Mouse (Mus musculus) ovary, postnatal 14 days (tissue): ENCODE measurements at regions not wholly inside any gene's neighbourhood (a gene's known extent, or its start where the extent isn't known, plus 50 kb on each side); places are given as distances from the start of the nearest gene placed in this dataset.
"Not testable (repeated sequence)": the region's sequence is repeated elsewhere in the genome, so short reads cannot be mapped to it uniquely, and the experiment has no call there.

Source experiments
- DNase-seq: peaks from one replicate; pipeline ENCODE4 v3.0.0; 2022; ENCODE audit warnings: low spot score

DNA sequence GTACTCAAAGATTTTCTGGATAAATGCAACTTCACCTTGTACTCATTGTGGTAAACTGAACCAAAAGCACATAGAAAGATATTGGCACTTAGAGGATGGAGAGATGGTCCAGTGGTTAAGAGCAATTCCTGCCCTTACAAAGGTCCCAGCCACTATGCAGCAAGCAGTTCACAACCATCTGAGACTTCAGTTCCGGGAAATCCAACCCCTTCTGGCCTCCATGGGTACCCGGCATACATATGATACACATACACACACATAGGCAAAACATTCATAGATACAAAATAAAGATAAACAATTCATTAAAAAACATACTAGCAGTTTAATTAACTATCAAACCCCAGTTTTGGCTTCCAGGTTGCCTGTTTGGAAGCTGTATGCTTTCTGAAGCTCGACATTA, 189.5 kb upstream of the Tmem45b start:
- DNase-seq = no peak

- no peak for DNase-seq
Observed at GRCm38 (mm10) chr9:31650362-31651130, 186.3 kb upstream of the Tmem45b start.

DNA sequence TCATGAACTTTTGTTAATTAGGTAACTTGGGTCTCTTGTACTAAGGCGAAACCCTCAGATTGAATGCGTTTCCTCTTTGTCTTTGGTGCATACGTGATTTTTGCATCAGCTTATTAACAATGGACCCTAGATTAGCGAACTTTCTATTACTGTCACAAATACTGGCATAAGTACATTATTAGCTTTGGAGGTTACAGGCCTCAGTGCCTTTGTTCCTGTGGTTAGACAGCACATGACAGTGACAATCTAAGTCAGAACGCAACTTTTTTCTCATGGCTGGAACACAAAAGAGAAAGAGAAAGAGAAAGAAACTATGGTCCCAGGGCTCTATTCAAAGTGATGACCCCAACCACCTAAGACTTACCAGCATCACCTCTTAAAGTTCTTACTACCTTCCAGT, 184.8 kb upstream of the Tmem45b start:
- no peak for DNase-seq

GRCm38 (mm10) chr9:31648551-31648950, 184.3 kb upstream of the Tmem45b start:
- DNase-seq = no peak

GRCm38 (mm10) chr9:31645114-31645513, 180.9 kb upstream of the Tmem45b start:
- no peak for DNase-seq

DNA sequence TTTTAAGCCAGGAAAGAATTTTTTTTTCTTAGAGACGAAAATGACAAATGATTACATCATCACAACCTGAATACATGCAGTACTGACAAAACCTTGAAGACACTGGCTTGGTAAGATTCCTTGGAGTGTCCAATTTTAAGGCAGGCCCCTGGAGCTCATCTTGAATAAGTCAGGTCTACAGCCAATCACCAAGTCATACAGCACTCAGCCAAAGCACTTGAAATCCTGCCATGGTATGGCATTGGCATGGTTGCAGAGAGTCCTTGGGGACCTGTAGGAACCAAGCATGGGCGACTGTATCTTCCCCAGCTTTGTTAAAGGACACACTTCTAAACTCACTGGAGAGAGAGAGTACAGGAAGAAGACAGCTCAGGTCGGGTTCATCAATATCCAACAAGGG, 179.8 kb upstream of the Tmem45b start:
- DNase-seq = no peak

GRCm38 (mm10) chr9:31642169-31642568, 177.9 kb upstream of the Tmem45b start:
- DNase-seq = no peak

- DNase-seq = no peak
Observed at GRCm38 (mm10) chr9:31628291-31628690, 164.0 kb upstream of the Tmem45b start.

GRCm38 (mm10) chr9:31621553-31621952, 157.3 kb upstream of the Tmem45b start:
- not testable (repeated sequence) for DNase-seq

DNA sequence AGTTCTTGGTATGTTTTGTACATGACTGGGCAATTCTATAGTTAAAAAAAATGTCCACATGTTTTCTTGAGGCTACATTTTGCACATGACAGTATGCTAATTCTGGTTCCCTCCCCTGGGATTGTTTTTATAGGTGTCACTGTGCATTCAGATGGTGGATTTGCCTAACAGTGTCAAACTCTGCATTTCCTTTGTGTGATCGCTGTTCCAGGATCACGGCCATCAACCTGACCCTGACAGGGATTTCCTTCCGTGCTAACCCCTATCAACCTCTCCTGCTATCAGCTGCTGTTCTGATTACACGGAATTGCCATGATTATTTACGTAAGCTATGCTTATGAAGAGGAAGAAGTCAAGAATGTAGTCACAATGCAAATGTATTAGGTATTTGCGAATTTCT, 155.1 kb upstream of the Tmem45b start:
- no peak for DNase-seq

GRCm38 (mm10) chr9:31614250-31614945, 150.1 kb upstream of the Tmem45b start:
- DNase-seq = no peak

GRCm38 (mm10) chr9:31611036-31611695, 146.9 kb upstream of the Tmem45b start:
- no peak for DNase-seq

DNA sequence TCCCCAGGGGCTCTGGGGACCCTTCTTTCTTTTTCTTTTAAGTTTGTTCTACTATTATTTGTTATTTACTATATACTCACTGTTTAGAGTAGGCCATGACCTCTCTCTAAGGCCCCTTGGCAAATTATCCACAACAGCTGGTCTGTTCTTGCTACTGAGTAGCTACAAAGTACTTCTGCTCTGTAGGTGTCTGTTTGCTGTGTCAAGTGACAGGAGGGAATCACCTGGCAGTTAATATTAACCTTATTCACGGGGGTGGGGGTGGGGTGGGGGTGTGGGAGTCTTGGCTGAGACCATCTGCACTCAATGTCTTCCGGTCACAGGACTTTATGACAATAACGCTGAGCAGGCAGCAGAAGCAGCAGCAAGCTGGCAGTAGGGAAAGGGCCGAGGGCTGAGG, 146.4 kb upstream of the Tmem45b start:
- DNase-seq = no peak

DNA sequence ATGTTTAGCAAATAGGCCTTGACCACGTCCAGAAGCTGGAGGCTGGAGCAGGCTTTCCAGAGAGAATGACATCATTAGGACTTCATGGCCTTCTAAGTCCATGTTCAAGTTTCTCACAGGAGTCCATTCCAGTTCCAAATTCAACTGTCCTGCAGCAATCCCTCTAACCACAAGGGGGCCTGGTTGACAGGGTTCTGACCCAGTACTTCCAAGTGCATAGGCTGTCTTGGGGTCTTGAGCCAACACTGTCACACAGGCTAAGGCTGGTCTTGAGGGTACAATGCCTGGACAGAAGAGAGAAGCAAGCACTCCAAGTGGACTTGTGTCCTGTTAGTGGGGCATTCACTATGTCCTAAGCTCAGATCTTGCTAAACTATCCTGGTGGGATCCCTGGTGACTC, 145.9 kb upstream of the Tmem45b start:
- peak; percentile 21 for DNase-seq

- DNase-seq = no peak
Observed at GRCm38 (mm10) chr9:31609731-31610130, 145.5 kb upstream of the Tmem45b start.

GRCm38 (mm10) chr9:31608084-31608870, 144.0 kb upstream of the Tmem45b start:
- DNase-seq = no peak

DNA sequence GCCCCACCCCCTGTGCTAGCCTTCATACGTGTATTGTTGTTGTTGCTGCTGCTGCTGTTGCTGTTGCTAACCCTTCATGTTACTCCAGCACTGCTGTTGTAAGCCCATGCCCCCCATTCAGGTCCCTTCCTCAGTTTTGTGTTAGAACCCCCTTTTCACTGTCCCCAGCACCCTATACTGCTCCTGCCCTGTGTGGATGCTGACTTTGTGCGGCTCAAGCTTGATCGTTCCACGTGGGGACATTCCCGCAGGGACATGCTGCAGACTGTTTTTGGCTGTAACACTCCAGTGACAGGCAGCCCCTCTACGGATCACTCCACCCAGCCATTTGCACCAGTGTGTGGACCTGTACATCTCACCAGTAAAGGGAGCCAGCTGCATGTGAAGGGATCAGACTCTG, 142.7 kb upstream of the Tmem45b start:
- DNase-seq = no peak

- no peak for DNase-seq
Observed at GRCm38 (mm10) chr9:31604497-31605090, 140.3 kb upstream of the Tmem45b start.

- no peak for DNase-seq
Observed at GRCm38 (mm10) chr9:31602707-31603106, 138.4 kb upstream of the Tmem45b start.

GRCm38 (mm10) chr9:31595096-31595495, 130.8 kb upstream of the Tmem45b start:
- no peak for DNase-seq

DNA sequence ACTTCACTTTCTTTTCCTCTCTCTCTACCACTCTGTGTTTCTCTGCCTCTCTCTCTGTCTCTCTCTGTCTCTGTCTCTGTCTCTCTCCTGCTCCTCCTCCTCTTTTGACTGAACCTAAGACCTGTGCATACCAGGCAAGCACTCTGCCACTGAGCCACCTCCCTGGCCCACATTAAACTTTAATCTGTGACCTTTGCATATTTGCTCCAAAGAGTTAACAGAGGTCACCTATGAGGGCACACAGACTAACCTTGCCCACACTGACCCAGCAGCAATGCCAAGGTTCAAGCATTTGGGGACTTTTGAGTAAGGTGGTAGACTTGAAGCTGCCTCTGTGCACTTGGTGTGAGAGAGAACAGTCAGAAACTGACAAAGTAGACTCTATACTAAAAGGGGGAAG, 123.4 kb upstream of the Tmem45b start:
- no peak for DNase-seq

GRCm38 (mm10) chr9:31583983-31584382, 119.7 kb upstream of the Tmem45b start:
- no peak for DNase-seq
